Mouse (Mus musculus): ENCODE results near the gene Tnnt2. TPM values are rescaled to one million over a fixed set of nuclear protein-coding genes. Genes with fewer than 3 reads are reported as not detected.

Tnnt2 gene
- polyA plus RNA-seq, 1 experiment from 2014 or later: 2.0 TPM

- Histone ChIP-seq H3K27ac (ENCODE audit: low read depth, low read length) (no peak overlapping the region), H3K36me3 (ENCODE audit: control insufficient read depth, insufficient read depth, low read length) (no peaks in the 10 kb centered on the region), H3K4me2 (replicated peaks; ENCODE audit: low read depth, low read length) (no peak overlapping the region), H3K9me3 (ENCODE audit: control insufficient read depth, low read length) (no peaks in the 10 kb centered on the region), H3K27me3 (ENCODE audit: control insufficient read depth, insufficient read depth, low read length) (no peaks in the 10 kb centered on the region), H3K9ac (ENCODE audit: low read depth, low read length) (no peak overlapping the region), H3K4me1 (ENCODE audit: control insufficient read depth, insufficient read depth, low read length) (no peaks in the 10 kb centered on the region), H3K4me3 (ENCODE audit: low read length) (no peak overlapping the region)
- ATAC-seq (ENCODE audit: low FRiP score, low TSS enrichment): no peak
- 91% methylated on average over 7 of the region's 7 CpGs for WGBS
Measured at GRCm38 (mm10) chr1:135858533-135858932, 22.4 kb downstream of the Tnnt2 start.

- H3K9me3 ChIP-seq (ENCODE audit: control insufficient read depth, low read length): no peaks in the 10 kb centered on the region
- H3K36me3 ChIP-seq (ENCODE audit: control insufficient read depth, insufficient read depth, low read length): no peaks in the 10 kb centered on the region
- no peak for ATAC-seq (ENCODE audit: low FRiP score, low TSS enrichment)
- H3K27ac ChIP-seq (ENCODE audit: low read depth, low read length): no peak overlapping the region
- no peak overlapping the region for H3K4me2 ChIP-seq (replicated peaks; ENCODE audit: low read depth, low read length)
- H3K9ac ChIP-seq (ENCODE audit: low read depth, low read length): no peak overlapping the region
- no peaks in the 10 kb centered on the region for H3K27me3 ChIP-seq (ENCODE audit: control insufficient read depth, insufficient read depth, low read length)
- H3K4me3 ChIP-seq (ENCODE audit: low read length): no peak overlapping the region
- WGBS: 86% methylated on average over 5 of the region's 5 CpGs
- H3K4me1 ChIP-seq (ENCODE audit: control insufficient read depth, insufficient read depth, low read length): no peaks in the 10 kb centered on the region
Measured at GRCm38 (mm10) chr1:135861091-135861490, 24.9 kb downstream of the Tnnt2 start.

- Histone ChIP-seq H3K9ac (ENCODE audit: low read depth, low read length) (no peak overlapping the region), H3K4me2 (replicated peaks; ENCODE audit: low read depth, low read length) (no peak overlapping the region), H3K4me1 (ENCODE audit: control insufficient read depth, insufficient read depth, low read length) (no peaks in the 10 kb centered on the region), H3K36me3 (ENCODE audit: control insufficient read depth, insufficient read depth, low read length) (no peaks in the 10 kb centered on the region), H3K27me3 (ENCODE audit: control insufficient read depth, insufficient read depth, low read length) (no peaks in the 10 kb centered on the region), H3K27ac (ENCODE audit: low read depth, low read length) (no peak overlapping the region), H3K9me3 (ENCODE audit: control insufficient read depth, low read length) (no peaks in the 10 kb centered on the region), H3K4me3 (ENCODE audit: low read length) (no peak overlapping the region)
- 58% methylated on average over 9 of the region's 9 CpGs for WGBS
- ATAC-seq (ENCODE audit: low FRiP score, low TSS enrichment): no peak
Measured at GRCm38 (mm10) chr1:135861980-135862552, 25.9 kb downstream of the Tnnt2 start.

GRCm38 (mm10) chr1:135862561-135862960, 26.4 kb downstream of the Tnnt2 start:
- Histone ChIP-seq H3K27me3 (ENCODE audit: control insufficient read depth, insufficient read depth, low read length) (no peaks in the 10 kb centered on the region), H3K9ac (ENCODE audit: low read depth, low read length) (no peak overlapping the region), H3K4me3 (ENCODE audit: low read length) (no peak overlapping the region), H3K4me1 (ENCODE audit: control insufficient read depth, insufficient read depth, low read length) (no peaks in the 10 kb centered on the region), H3K27ac (ENCODE audit: low read depth, low read length) (no peak overlapping the region), H3K9me3 (ENCODE audit: control insufficient read depth, low read length) (no peaks in the 10 kb centered on the region), H3K4me2 (replicated peaks; ENCODE audit: low read depth, low read length) (no peak overlapping the region), H3K36me3 (ENCODE audit: control insufficient read depth, insufficient read depth, low read length) (no peaks in the 10 kb centered on the region)
- 78% methylated on average over 5 of the region's 5 CpGs for WGBS
- no peak for ATAC-seq (ENCODE audit: low FRiP score, low TSS enrichment)

- Histone ChIP-seq H3K4me1 (ENCODE audit: control insufficient read depth, insufficient read depth, low read length) (no peaks in the 10 kb centered on the region), H3K27ac (ENCODE audit: low read depth, low read length) (no peak overlapping the region), H3K36me3 (ENCODE audit: control insufficient read depth, insufficient read depth, low read length) (no peaks in the 10 kb centered on the region), H3K9me3 (ENCODE audit: control insufficient read depth, low read length) (no peaks in the 10 kb centered on the region), H3K9ac (ENCODE audit: low read depth, low read length) (no peak overlapping the region), H3K27me3 (ENCODE audit: control insufficient read depth, insufficient read depth, low read length) (no peaks in the 10 kb centered on the region), H3K4me2 (replicated peaks; ENCODE audit: low read depth, low read length) (no peak overlapping the region), H3K4me3 (ENCODE audit: low read length) (no peak overlapping the region)
- ATAC-seq (ENCODE audit: low FRiP score, low TSS enrichment): no peak
- 76% methylated on average over 9 of the region's 9 CpGs for WGBS
Measured at GRCm38 (mm10) chr1:135863786-135864335, 27.7 kb downstream of the Tnnt2 start.

DNA sequence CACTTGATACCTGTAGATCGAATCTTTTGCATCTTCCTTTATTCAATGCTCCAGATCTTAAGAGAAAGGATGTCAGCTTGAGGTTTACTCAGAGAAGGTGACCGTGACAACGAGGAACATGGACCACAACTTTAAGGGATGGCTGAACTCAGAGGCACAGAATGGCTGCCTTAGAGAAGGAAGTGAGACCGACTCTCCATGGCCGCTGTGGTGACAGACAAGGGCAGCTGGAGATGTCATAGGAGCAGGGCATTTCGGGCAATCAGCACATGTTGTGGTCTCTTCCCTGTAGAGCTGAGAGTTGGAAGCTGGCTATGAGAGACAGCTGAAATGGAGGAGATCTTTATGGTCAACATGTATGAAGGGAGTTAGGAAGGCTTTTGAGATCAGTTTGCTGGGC, 28.7 kb downstream of the Tnnt2 start:
- Histone ChIP-seq H3K4me3 (ENCODE audit: low read length) (no peak overlapping the region), H3K27ac (ENCODE audit: low read depth, low read length) (no peak overlapping the region), H3K36me3 (ENCODE audit: control insufficient read depth, insufficient read depth, low read length) (no peaks in the 10 kb centered on the region), H3K9me3 (ENCODE audit: control insufficient read depth, low read length) (no peaks in the 10 kb centered on the region), H3K9ac (ENCODE audit: low read depth, low read length) (no peak overlapping the region), H3K4me2 (replicated peaks; ENCODE audit: low read depth, low read length) (no peak overlapping the region), H3K27me3 (ENCODE audit: control insufficient read depth, insufficient read depth, low read length) (no peaks in the 10 kb centered on the region), H3K4me1 (ENCODE audit: control insufficient read depth, insufficient read depth, low read length) (no peaks in the 10 kb centered on the region)
- no peak for ATAC-seq (ENCODE audit: low FRiP score, low TSS enrichment)
- WGBS: 89% methylated on average over 6 of the region's 6 CpGs

DNA sequence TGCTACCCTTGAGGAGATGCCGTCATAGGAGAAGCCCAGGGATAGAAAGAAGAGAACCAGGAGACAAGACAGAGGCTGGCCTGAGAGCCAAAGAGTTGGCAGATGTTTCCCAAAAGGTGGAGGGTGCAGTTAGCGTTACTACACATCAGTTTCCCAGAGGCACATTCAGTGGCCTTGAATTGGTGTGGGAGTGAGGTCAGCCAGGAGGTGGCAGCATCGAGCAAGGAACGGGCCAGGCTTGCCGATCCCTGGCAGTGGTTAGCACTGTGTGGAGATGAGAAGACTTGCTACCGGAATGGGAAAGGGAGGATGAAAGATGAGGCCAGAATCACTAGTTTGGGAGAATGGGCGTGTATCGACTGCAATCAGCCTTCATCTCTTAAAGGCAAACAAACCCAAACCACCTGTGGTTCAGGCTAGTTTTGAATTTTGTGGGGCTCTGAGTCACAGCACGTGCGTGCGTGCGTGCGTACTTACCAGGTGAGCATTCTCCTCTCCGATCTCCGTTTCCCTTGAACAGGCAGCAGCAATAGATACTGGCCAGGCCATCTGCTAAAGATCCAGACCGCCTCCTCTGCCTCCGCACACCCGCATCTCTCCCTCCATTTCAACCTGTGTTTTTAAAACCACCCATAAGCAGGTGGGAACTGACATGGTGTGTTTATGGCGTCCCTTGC, 29.5 kb downstream of the Tnnt2 start:
- no peak overlapping the region for H3K4me3 ChIP-seq (ENCODE audit: low read length)
- H3K27ac ChIP-seq (ENCODE audit: low read depth, low read length): no peak overlapping the region

GRCm38 (mm10) chr1:135868570-135868969, 32.4 kb downstream of the Tnnt2 start:
- Histone ChIP-seq H3K4me2 (replicated peaks; ENCODE audit: low read depth, low read length) (no peak overlapping the region), H3K36me3 (ENCODE audit: control insufficient read depth, insufficient read depth, low read length) (no peaks in the 10 kb centered on the region), H3K4me3 (ENCODE audit: low read length) (no peak overlapping the region), H3K9ac (ENCODE audit: low read depth, low read length) (no peak overlapping the region), H3K27ac (ENCODE audit: low read depth, low read length) (no peak overlapping the region), H3K27me3 (ENCODE audit: control insufficient read depth, insufficient read depth, low read length) (no peaks in the 10 kb centered on the region), H3K9me3 (ENCODE audit: control insufficient read depth, low read length) (no peaks in the 10 kb centered on the region), H3K4me1 (ENCODE audit: control insufficient read depth, insufficient read depth, low read length) (no peaks in the 10 kb centered on the region)
- ATAC-seq (ENCODE audit: low FRiP score, low TSS enrichment): no peak
- WGBS: 93% methylated on average over 6 of the region's 6 CpGs

More for the DNA sequence above, 29.5 kb downstream of the Tnnt2 start:
- no peaks in the 10 kb centered on the region for H3K36me3 ChIP-seq (ENCODE audit: control insufficient read depth, insufficient read depth, low read length)
- H3K9me3 ChIP-seq (ENCODE audit: control insufficient read depth, low read length): no peaks in the 10 kb centered on the region
- no peaks in the 10 kb centered on the region for H3K4me1 ChIP-seq (ENCODE audit: control insufficient read depth, insufficient read depth, low read length)
- H3K27me3 ChIP-seq (ENCODE audit: control insufficient read depth, insufficient read depth, low read length): no peaks in the 10 kb centered on the region
- peak; percentile 85 for ATAC-seq (ENCODE audit: low FRiP score, low TSS enrichment)
- H3K9ac ChIP-seq (ENCODE audit: low read depth, low read length): no peak overlapping the region
- no peak overlapping the region for H3K4me2 ChIP-seq (replicated peaks; ENCODE audit: low read depth, low read length)
- WGBS: 50% methylated on average over 19 of the region's 19 CpGs

GRCm38 (mm10) chr1:135872991-135873390, 36.8 kb downstream of the Tnnt2 start:
- Histone ChIP-seq H3K4me2 (replicated peaks; ENCODE audit: low read depth, low read length) (no peak overlapping the region), H3K9me3 (ENCODE audit: control insufficient read depth, low read length) (no peaks in the 10 kb centered on the region), H3K27me3 (ENCODE audit: control insufficient read depth, insufficient read depth, low read length) (no peaks in the 10 kb centered on the region), H3K4me1 (ENCODE audit: control insufficient read depth, insufficient read depth, low read length) (no peaks in the 10 kb centered on the region), H3K4me3 (ENCODE audit: low read length) (no peak overlapping the region), H3K36me3 (ENCODE audit: control insufficient read depth, insufficient read depth, low read length) (no peaks in the 10 kb centered on the region), H3K27ac (ENCODE audit: low read depth, low read length) (no peak overlapping the region), H3K9ac (ENCODE audit: low read depth, low read length) (no peak overlapping the region)
- no peak for ATAC-seq (ENCODE audit: low FRiP score, low TSS enrichment)
- 78% methylated on average over 4 of the region's 4 CpGs for WGBS

Measured in kidney, embryonic 14.5 days (tissue).